Mouse (Mus musculus): Measurements from ENCODE around the gene Aldh3b3.

GRCm38 (mm10) chr19:3942315-3942714, 16.1 kb upstream of the Aldh3b3 start:
- no peak for TF ChIP-seq MYOD1 (IDR thresholded peaks at IDR 0.05; ENCODE audit: control insufficient read depth in 1 of 3, insufficient read length in 2 of 3, low read depth in 2 of 3)
- TF ChIP-seq CEBPB (IDR thresholded peaks at IDR 0.05; ENCODE audit: insufficient read depth, poor library complexity, severe bottlenecking), result no peak

Measured in myocyte (in vitro differentiated cells).